ENCODE assay signal across 8 mouse cellular contexts in the genomic region with DNA sequence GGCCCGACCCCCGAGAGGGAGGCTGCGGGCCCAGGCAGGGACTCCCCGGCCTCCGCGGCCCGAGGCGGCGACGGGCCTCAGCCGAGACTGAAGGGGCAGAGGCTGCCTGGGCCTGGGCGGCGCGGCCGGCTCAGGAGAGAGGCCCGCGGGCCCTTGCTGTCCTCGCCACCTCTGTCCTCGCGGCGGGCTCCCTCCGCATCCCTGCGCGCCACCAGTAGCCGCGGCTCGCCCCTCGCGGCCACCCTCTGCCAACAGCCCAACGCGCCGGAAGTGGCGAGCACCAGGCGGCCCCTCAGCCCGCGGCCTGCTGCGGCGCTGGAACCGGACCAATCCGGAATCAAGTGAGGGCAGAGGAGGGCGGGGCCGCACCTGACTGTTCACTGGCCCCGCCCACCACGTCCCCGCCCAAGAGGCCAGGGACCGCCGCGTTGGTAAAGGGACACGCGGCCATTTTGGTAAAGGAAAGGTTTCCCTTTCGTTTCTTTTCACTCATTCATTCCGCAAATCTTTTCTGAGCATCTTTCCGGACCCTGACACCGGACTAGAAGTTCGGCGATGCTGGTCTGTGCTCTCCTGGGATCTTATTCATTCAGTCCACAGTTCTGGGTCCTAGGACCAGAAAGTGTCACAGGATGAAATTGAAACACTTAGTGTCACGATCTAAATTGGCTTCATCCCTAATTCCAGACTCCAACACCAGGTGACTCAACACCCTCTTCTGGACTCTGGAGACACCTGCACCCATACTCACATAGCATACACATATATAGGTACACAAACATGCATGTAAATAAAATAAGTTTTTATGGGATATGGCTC. TPM values are rescaled to one million over a fixed set of nuclear protein-coding genes. Genes with fewer than 3 reads are reported as not detected.
DNase-seq lines count a peak whose midpoint lies in the region; ATAC-seq lines count a peak whose summit lies in the region.

Xpo6 (minus strand) TSS at position 324 of the 819 bp plus-strand sequence.

- peak; percentile 94 for ATAC-seq in hindbrain, embryonic 15.5 days (ENCODE audit: low FRiP score, low read depth)

- H3K36me3 ChIP-seq in hindbrain, embryonic 15.5 days, result no peaks in the 10 kb centered on the region

- no peaks in the 10 kb centered on the region for H3K9me3 ChIP-seq in hindbrain, embryonic 15.5 days

- no peaks in the 10 kb centered on the region for H3K27me3 ChIP-seq in hindbrain, embryonic 15.5 days

- H3K4me2 ChIP-seq in hindbrain, embryonic 15.5 days, result peak within 1 kb of the TSS; percentile 75

- peak within 1 kb of the TSS; percentile 86 for H3K27ac ChIP-seq in hindbrain, embryonic 15.5 days (replicated peaks)

- peak within 1 kb of the TSS; percentile 84 for H3K9ac ChIP-seq in hindbrain, embryonic 15.5 days

- H3K4me1 ChIP-seq in hindbrain, embryonic 15.5 days (replicated peaks), result peaks cover 31% of the 10 kb centered on the region

- H3K4me3 ChIP-seq in hindbrain, embryonic 15.5 days, result peak within 1 kb of the TSS; percentile 74

- WGBS in hindbrain, embryonic 15.5 days, result under 1% methylated on average over 49 of the region's 57 CpGs

- peak; percentile 96 for DNase-seq in R1 (ENCODE audit: low read depth, low spot score)
- peak; percentile 97 to 100 for DNase-seq in cerebellum, postnatal 25 days
- DNase-seq in frontal cortex, postnatal 36 days (ENCODE audit: low spot score in 2 of 2), result peak; percentile 92 to 93
- DNase-seq in left cerebral cortex, adult 11 months (ENCODE audit: low spot score), result peak; percentile 88
- DNase-seq in lung, postnatal 4 days, result peak; percentile 97 to 98
- peak; percentile 97 for DNase-seq in retina, postnatal 7 days (ENCODE audit: low read depth, low spot score)
- peak; percentile 88 for DNase-seq in urinary bladder, adult 2 months (ENCODE audit: low spot score)

RNA-seq across cellular contexts. Expression of gene Xpo6, which starts in this region (rescaled TPM):
- polyA plus RNA-seq in hindbrain, embryonic 15.5 days (2015; fragmentation: Nextera tagmentation; extraction: Ambion mirVana), result 52.2 and 55.6 TPM in 2 replicates
- 81.2 and 83.4 TPM in 2 replicates for polyA plus RNA-seq in urinary bladder, adult 2 months (2012; rRNA removed)

Comparison
In these comparisons a context has a peak if more than half of its experiments do, and no peak if none do; other contexts are left out.
1. Peak in every context shown above with its lines: DNase-seq, ATAC-seq, H3K4me3 ChIP-seq and H3K27ac ChIP-seq.